8 mouse cellular contexts compared by ENCODE assay signal in genomic region chr6:54591778-54592177, GRCm38 (mm10). TPM values are rescaled to one million over a fixed set of nuclear protein-coding genes. Genes with fewer than 3 reads are reported as not detected.
DNase-seq lines count a peak whose midpoint lies in the region; ATAC-seq and TF ChIP-seq lines count a peak whose summit lies in the region.

No protein-coding gene starts in this region.

- H3K9ac ChIP-seq in heart, embryonic 13.5 days, result peak overlapping the region; percentile 73
- no peak overlapping the region for H3K9ac ChIP-seq in liver, embryonic 13.5 days
- no peak overlapping the region for H3K9ac ChIP-seq in neural tube, embryonic 12.5 days

- peak overlapping the region; percentile 84 for H3K4me2 ChIP-seq in heart, embryonic 13.5 days
- peak overlapping the region; percentile 36 for H3K4me2 ChIP-seq in liver, embryonic 13.5 days
- H3K4me2 ChIP-seq in neural tube, embryonic 12.5 days (replicated peaks), result peak overlapping the region; percentile 45

- no peak for DNase-seq in gastrocnemius, adult 2 months
- no peak for DNase-seq in gastrocnemius, postnatal 14 days
- no peak for DNase-seq in liver, embryonic 13.5 days
- no peak for DNase-seq in urinary bladder, postnatal 10 days (ENCODE audit: low spot score)
- no peak for DNase-seq in gastrocnemius, adult 18-20 months (ENCODE audit: low spot score)
- no peak for DNase-seq in spleen, postnatal 14 days (ENCODE audit: low spot score in 2 of 2)

- no peak for TF ChIP-seq CTCF in gastrocnemius, adult 2 months (IDR thresholded peaks at IDR 0.05)

- no peak for ATAC-seq in heart, embryonic 13.5 days (ENCODE audit: extremely low read depth, insufficient number of reproducible peaks, low FRiP score, low TSS enrichment)
- no peak for ATAC-seq in liver, embryonic 13.5 days (ENCODE audit: low read depth)
- no peak for ATAC-seq in neural tube, embryonic 12.5 days (ENCODE audit: low FRiP score, low read depth)

- intact Hi-C loops in gastrocnemius, adult 2 months (cut with DNase I), result loop anchor here (2.0 to 5.0 kb wide), 2 partner anchors 225 to 446 kb away; partner anchors contain the start of genes Gars and Znrf2
- intact Hi-C loops in gastrocnemius, postnatal 14 days (cut with DNase I; ENCODE audit: low total_unique reads), result no loop called here

- H3K36me3 ChIP-seq in heart, embryonic 13.5 days, result 0 out of 2 replicates have a peak, but pooled peaks cover 2% of the 10 kb centered on the region
- H3K36me3 ChIP-seq in liver, embryonic 13.5 days, result no peaks in the 10 kb centered on the region
- H3K36me3 ChIP-seq in neural tube, embryonic 12.5 days, result no peaks in the 10 kb centered on the region

- 42% methylated on average over 6 of the region's 6 CpGs for WGBS in heart, embryonic 13.5 days
- WGBS in liver, embryonic 13.5 days (ENCODE audit: insufficient replicate concordance), result 62% methylated on average over 6 of the region's 6 CpGs
- 54% methylated on average over 6 of the region's 6 CpGs for WGBS in neural tube, embryonic 12.5 days

- no peaks in the 10 kb centered on the region for H3K9me3 ChIP-seq in heart, embryonic 13.5 days
- H3K9me3 ChIP-seq in liver, embryonic 13.5 days (replicated peaks), result no peaks in the 10 kb centered on the region
- no peaks in the 10 kb centered on the region for H3K9me3 ChIP-seq in neural tube, embryonic 12.5 days

- peaks cover 42% of the 10 kb centered on the region for H3K4me1 ChIP-seq in heart, embryonic 13.5 days
- peaks cover 37% of the 10 kb centered on the region for H3K4me1 ChIP-seq in liver, embryonic 13.5 days (replicated peaks)
- H3K4me1 ChIP-seq in neural tube, embryonic 12.5 days, result peaks cover 18% of the 10 kb centered on the region

- H3K27me3 ChIP-seq in heart, embryonic 13.5 days (replicated peaks), result no peaks in the 10 kb centered on the region
- peaks cover 15% of the 10 kb centered on the region for H3K27me3 ChIP-seq in liver, embryonic 13.5 days
- no peaks in the 10 kb centered on the region for H3K27me3 ChIP-seq in neural tube, embryonic 12.5 days (replicated peaks)

- peak overlapping the region; percentile 93 for H3K4me3 ChIP-seq in gastrocnemius, adult 2 months
- peak overlapping the region; percentile 76 for H3K4me3 ChIP-seq in heart, embryonic 13.5 days
- H3K4me3 ChIP-seq in liver, embryonic 13.5 days (replicated peaks), result peak overlapping the region; percentile 2; the same call in 1 of the 2 replicates
- 0 out of 2 replicates have a peak overlapping the region, but pooled peaks have one; percentile 11 for H3K4me3 ChIP-seq in neural tube, embryonic 12.5 days

- H3K27ac ChIP-seq in gastrocnemius, adult 2 months, result peak overlapping the region; percentile 12; the same call in 1 of the 2 replicates
- peak overlapping the region; percentile 15; the same call in 1 of the 2 replicates for H3K27ac ChIP-seq in heart, embryonic 13.5 days (replicated peaks)
- no peak overlapping the region for H3K27ac ChIP-seq in liver, embryonic 13.5 days
- no peak overlapping the region for H3K27ac ChIP-seq in neural tube, embryonic 12.5 days

RNA-seq across cellular contexts. Expression of gene Plekha8, which starts 3.1 kb away (rescaled TPM):
- total RNA-seq in gastrocnemius, adult 2 months (2021), result 1 to 10 TPM; 3.3 to 4.0 TPM
- 1 to 10 TPM; 4.7 to 6.2 TPM for total RNA-seq in gastrocnemius, postnatal 14 days (2021)
- 6.4 and 7.5 TPM in 2 replicates for polyA plus RNA-seq in heart, embryonic 13.5 days (2015; fragmentation: Nextera tagmentation; extraction: Ambion mirVana)
- 2.8 and 3.8 TPM in 2 replicates for polyA plus RNA-seq in liver, embryonic 13.5 days (2015; fragmentation: Nextera tagmentation; extraction: Ambion mirVana)
- polyA plus RNA-seq in neural tube, embryonic 12.5 days (2016; fragmentation: Nextera tagmentation; extraction: Ambion mirVana), result 13.2 and 15.0 TPM in 2 replicates
- total RNA-seq in gastrocnemius, adult 18-20 months (2021), result 1 to 10 TPM; 3.2 to 3.3 TPM

RNA-seq across cellular contexts. Expression of gene Fkbp14, which starts 5.3 kb away (rescaled TPM):
- 1 to 10 TPM; 3.4 to 6.3 TPM for total RNA-seq in gastrocnemius, adult 2 months (2021)
- total RNA-seq in gastrocnemius, postnatal 14 days (2021), result 10 to 100 TPM; 14.4 to 14.7 TPM
- polyA plus RNA-seq in heart, embryonic 13.5 days (2015; fragmentation: Nextera tagmentation; extraction: Ambion mirVana), result 24.0 and 24.1 TPM in 2 replicates
- 4.3 and 5.4 TPM in 2 replicates for polyA plus RNA-seq in liver, embryonic 13.5 days (2015; fragmentation: Nextera tagmentation; extraction: Ambion mirVana)
- 19.6 and 20.0 TPM in 2 replicates for polyA plus RNA-seq in neural tube, embryonic 12.5 days (2016; fragmentation: Nextera tagmentation; extraction: Ambion mirVana)
- total RNA-seq in gastrocnemius, adult 18-20 months (2021), result 1 to 10 TPM; 5.1 to 5.5 TPM

RNA-seq across cellular contexts. Expression of gene Scrn1, which starts 25.5 kb away (rescaled TPM):
- total RNA-seq in gastrocnemius, adult 2 months (2021), result 1 to 10 TPM; 1.4 to 1.6 TPM
- total RNA-seq in gastrocnemius, postnatal 14 days (2021), result 1 to 10 TPM; 5.8 to 9.7 TPM
- polyA plus RNA-seq in heart, embryonic 13.5 days (2015; fragmentation: Nextera tagmentation; extraction: Ambion mirVana), result 9.5 and 13.0 TPM in 2 replicates
- 0.22 and 0.54 TPM in 2 replicates for polyA plus RNA-seq in liver, embryonic 13.5 days (2015; fragmentation: Nextera tagmentation; extraction: Ambion mirVana)
- 88.2 and 88.7 TPM in 2 replicates for polyA plus RNA-seq in neural tube, embryonic 12.5 days (2016; fragmentation: Nextera tagmentation; extraction: Ambion mirVana)
- total RNA-seq in gastrocnemius, adult 18-20 months (2021), result 1 to 10 TPM; 1.8 TPM

Comparison
In these comparisons a context has a peak if more than half of its experiments do, and no peak if none do; other contexts are left out.
1. H3K27ac ChIP-seq: peak in gastrocnemius, adult 2 months (single experiment) and heart, embryonic 13.5 days (single experiment); none in liver, embryonic 13.5 days (single experiment) and neural tube, embryonic 12.5 days (single experiment).
2. H3K4me3 ChIP-seq: peak in every context shown above with its lines; median percentile 93 in gastrocnemius, adult 2 months; 76 in heart, embryonic 13.5 days; 11 in neural tube, embryonic 12.5 days; 2 in liver, embryonic 13.5 days.
3. Peak in every context shown above with its lines, with median percentiles within 50 percentile points of each other: H3K4me2 ChIP-seq.